Mouse (Mus musculus) spleen, adult 2 months (tissue): ENCODE measurements around the gene Slc44a1.

Source experiments
- CTCF ChIP-seq: fragments of 200-500 bp; IDR thresholded peaks from 2 replicates; pipeline ENCODE4 v1.5.1; 2011; ENCODE audit warnings: mild to moderate bottlenecking, inconsistent platforms; ENCODE audit not compliant: insufficient read depth, insufficient read length, insufficient replicate concordance; ENCODE audit errors: extremely low read depth
- POLR2A ChIP-seq: fragments of 200-500 bp; IDR thresholded peaks from 2 replicates; pipeline ENCODE4 v1.6.1; 2011; ENCODE audit warnings: low read depth, low read length, inconsistent platforms

- no peak for TF ChIP-seq CTCF
- no peak for TF ChIP-seq POLR2A
Observed at GRCm38 (mm10) chr4:53422799-53423198, 17.4 kb upstream of the Slc44a1 start.
